Mouse (Mus musculus): Measurements from ENCODE around the gene Tomt.

GRCm38 (mm10) chr7:101900331-101901097 is 5.6 kb downstream of the Tomt start:
- TF ChIP-seq POLR2A (IDR thresholded peaks at IDR 0.05; ENCODE audit: low read depth, low read length): no peak
- TF ChIP-seq CTCF (conservative IDR thresholded peaks at IDR 0.05; ENCODE audit: insufficient read depth, insufficient read length, low read depth, low read length): no peak

All from kidney, adult 2 months (tissue).